Mouse (Mus musculus): ENCODE measurements at regions not wholly inside any gene's neighbourhood (a gene's known extent, or its start where the extent isn't known, plus 50 kb on each side); places are given as distances from the start of the nearest gene placed in this dataset.

DNA sequence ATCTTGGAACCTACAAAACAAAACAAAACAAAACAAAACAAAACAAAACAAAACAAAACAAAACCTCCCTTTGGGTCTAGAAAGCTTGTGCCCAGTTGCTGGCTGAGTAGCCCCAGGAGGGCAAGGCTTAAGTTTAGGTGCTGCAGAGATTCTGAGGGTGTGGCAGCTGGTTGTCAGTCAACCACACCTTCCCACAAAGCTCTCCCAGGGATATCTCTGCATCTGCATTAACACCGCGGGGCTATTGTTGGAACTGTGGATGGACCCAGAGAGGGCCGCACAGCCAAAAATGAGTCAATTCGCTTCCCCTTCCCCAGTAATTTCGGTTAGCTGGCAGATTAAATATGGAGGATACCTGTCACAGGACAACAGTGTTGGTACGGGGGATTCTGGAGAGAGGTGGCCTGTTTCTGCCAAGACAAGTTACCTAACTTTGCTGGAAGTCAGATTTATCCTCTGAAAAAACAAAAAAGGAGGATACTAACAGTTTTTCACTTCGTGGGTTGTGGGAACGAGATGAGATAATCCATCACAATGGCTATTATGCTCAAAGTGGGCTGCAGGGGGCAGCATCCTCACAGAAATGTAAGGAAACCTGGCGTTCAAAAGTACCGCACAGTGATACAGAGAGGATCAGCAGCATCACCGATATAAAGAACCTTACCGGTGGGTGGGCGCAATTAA, 96.7 kb downstream of the 1500009L16Rik start:
- peak; percentile 82 for DNase-seq (ENCODE audit: low read depth, low spot score)

- no peak for DNase-seq (ENCODE audit: low read depth, low spot score)
These were observed 97.2 kb downstream of the 1500009L16Rik start for GRCm38 (mm10) chr10:83819950-83820275.

DNA sequence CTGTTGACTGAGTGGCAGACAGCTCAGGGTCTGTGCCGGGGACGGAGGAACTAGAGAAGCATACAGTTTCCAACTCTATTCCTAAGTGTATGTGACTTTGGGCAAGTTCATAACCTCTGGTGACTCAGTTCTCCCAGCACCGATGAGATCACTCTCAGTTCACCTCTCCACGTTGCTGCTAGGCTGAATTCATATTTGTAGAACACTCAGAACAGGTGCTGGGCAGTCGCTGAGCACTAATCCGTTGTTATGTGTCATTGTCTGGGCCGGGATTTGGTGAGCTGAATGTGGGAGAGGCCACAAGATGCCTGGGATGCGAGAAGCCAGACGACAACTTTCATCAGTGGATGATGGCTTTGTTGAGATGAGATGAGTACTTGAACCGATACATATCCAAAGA, 98.4 kb downstream of the 1500009L16Rik start:
- DNase-seq (ENCODE audit: low read depth, low spot score) = peak; percentile 8

- no peak for DNase-seq (ENCODE audit: low read depth, low spot score)
These were observed 103.4 kb downstream of the 1500009L16Rik start for GRCm38 (mm10) chr10:83826105-83826504.

DNA sequence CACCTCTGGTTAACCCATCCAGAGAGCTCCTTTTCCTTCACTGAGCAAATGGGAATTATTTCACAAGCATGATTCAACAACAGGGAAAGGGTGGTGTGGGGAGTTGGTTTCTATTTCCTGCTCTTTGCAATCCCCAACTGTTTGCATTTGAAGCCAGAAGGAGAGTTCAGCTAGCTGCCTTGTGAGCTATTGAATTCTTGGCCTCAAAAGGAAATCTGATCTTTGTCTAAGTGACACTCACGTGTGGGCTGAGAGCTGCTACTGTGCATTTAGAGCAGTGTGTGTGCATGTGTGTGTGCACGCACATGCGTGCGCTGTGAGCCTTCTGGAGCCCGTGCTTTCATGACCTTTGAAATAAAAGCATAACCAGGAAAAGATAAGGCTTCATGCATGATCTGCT, 113.7 kb downstream of the 1500009L16Rik start:
- DNase-seq (ENCODE audit: low read depth, low spot score) = no peak

GRCm38 (mm10) chr10:83840226-83840625, 117.6 kb downstream of the 1500009L16Rik start:
- peak; percentile 44 for DNase-seq (ENCODE audit: low read depth, low spot score)

DNA sequence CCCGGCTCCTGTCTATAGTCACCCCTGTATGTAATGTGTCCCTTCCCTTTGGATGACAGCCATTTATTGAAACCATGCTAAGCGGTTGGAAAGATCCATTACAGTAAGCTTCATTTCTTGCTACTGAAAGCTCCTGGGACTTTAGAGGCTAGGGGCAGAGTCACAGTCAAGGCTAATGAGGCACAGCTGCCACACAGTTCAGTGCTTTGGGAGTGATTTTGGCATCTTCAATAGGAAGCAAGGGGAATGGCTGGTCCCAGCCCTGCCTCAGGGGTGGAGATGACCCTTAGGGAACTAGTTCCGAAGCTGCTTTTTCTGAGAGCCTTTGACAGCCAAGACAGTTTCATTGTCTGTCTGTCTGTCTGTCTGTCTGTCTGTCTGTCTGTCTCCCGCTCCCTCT, 128.2 kb downstream of the 1500009L16Rik start:
- no peak for DNase-seq (ENCODE audit: low read depth, low spot score)

- no peak for DNase-seq (ENCODE audit: low read depth, low spot score)
These were observed 129.5 kb downstream of the 1500009L16Rik start for GRCm38 (mm10) chr10:83852194-83852593.

DNA sequence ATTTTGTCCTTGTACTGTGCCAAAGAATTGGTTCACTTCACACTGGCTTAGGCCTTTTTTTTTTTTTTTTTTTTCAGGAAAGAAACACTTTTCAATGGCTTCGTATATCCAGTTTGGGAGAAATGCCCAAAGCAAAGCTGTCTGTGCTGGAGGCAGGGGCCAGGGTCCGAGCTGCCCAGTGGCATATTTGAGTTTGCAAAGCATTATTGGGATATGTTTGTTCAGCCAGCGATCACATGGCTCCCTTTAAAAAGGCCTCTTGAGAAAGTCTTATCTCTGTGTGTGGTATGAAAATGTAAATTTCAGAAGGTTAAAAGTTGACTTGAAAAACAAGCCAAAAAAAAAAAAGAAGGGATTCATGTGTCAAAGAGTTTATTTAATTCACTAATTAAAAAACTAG, 130.1 kb downstream of the 1500009L16Rik start:
- DNase-seq (ENCODE audit: low read depth, low spot score) = no peak

DNA sequence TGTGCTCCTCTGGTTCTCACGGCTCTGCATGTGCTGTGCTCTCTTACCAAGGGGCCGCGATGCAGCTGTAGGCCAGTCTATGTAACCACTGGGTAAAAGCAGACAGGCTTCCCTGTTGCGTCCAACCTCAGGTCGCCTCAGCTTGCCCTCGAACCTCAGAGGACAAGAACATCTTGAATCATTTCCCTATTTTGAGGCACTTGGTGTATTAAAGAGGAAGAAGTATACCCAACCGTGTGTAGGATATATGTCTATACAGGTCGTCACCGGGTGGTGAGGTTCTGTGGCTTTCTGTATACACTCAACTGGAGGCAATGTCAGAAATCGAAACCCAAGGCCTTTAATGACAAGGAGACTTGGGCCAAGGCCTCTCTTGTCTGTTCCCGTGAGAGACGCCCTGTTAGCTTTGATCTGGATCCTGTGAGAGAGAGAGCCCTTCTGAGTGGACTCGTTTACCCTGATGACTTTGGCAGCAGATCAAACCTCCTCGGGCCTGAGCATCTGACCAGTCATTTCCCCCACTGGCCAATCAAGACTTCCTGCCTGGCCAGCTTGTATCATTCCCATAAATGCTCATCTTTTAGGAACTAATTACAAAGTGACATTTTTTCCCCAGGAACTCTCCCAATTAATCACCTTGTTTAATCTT, 135.3 kb downstream of the 1500009L16Rik start:
- no peak for DNase-seq (ENCODE audit: low read depth, low spot score)

GRCm38 (mm10) chr10:83858689-83859088, 136.0 kb downstream of the 1500009L16Rik start:
- no peak for DNase-seq (ENCODE audit: low read depth, low spot score)

DNA sequence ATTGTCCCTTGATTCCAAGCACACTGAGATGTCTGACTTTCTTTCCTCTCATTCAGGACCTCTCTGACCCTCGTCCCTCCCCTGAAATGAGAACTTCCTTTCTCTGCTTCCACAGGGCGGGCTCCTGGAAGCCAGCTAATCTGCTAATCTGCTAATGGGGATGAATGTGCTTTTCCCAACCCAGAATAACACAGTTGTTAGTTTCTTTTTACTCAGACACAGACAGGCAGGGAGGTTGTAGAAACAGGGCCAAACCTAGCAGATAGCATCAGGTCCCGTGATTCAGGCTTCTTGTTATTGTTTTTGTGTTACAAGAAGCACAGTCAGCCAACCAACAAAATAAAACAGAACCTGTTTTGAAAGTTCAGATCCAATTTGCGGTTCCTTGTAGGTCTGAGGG, 137.0 kb downstream of the 1500009L16Rik start:
- DNase-seq (ENCODE audit: low read depth, low spot score) = no peak

DNA sequence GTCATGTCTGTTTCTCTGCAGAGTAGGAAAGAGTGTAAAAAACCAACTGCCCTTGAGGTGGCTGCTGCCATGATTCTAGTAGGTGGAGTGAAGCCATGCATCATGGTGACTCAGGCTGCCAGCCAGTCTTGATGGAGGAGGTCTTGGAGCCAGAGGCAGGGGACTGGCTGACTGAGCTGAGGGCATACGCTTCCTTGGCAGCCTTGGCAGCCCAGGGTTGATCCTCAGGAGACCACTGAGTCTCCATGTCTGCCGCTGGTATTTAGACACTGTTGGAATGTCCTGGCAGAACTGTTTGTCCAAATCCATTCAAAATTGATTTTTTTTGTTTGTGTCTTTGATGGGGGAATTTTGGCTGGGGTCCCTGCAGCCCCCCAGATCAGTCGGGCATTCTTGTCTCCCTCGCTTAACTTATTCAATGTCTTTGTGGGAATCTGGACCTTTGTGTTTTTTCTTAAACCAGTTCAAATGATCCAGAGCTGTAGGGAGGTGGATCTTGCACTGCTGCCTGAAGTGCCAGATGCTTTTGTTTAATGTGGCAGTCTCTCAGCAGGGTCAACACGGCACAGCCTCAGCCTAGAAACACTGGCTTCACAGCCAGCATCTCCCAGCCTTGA, 139.0 kb downstream of the 1500009L16Rik start:
- peak; percentile 67 for DNase-seq (ENCODE audit: low read depth, low spot score)

DNA sequence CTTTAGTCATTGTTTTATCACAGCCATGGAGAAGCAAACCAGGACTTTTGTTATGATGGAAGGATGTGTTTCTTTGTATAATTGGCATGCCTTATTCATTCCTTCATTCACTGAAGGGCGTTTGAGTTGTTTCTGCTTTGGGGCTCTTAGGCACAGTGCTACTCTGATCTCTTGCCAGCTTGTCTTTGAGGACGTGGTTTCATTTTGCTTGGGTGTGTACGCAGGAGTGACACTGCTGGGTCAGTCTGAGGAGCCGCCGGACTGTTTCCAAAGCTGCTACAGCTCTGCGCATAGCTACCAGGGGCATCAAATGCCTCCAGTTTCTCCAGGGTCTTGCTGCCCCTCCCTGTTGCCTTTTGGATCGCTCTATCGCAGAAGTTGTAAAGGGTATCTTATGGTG, 141.9 kb downstream of the 1500009L16Rik start:
- DNase-seq (ENCODE audit: low read depth, low spot score) = no peak

- DNase-seq (ENCODE audit: low read depth, low spot score) = no peak
These were observed 143.3 kb downstream of the 1500009L16Rik start for GRCm38 (mm10) chr10:83865929-83866328.

DNA sequence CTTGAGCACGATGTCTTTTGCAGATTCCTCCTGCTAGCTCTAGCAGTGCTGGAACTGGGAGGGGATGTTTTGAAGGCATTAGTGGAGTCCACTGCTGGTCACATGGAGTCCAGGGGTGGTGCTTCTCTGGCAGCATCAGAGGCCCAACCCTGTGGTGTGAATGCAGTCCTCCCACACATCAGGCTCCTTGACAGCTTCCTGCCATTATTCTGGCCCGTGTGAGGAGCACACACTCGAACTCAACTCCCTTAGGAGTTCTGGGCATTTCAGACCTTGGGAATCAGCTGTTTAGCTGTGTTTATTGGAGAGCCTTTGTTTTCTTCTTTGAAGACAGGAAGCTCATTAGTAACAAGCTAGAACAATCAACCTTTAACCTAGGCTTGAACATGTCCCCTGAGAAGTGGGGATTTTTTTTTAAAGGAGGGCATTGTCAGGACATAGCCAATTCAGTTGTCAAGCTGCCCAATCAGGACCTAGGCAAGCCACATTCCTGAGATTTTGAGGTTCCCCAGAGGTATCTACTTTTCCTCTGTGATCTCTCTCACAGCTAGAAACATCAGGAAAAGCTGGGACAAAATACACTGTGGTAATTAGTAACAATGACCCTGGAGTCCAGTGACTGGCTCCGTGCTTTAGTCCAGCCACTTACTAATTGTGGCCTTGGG, 149.2 kb downstream of the 1500009L16Rik start:
- peak; percentile 71 for DNase-seq (ENCODE audit: low read depth, low spot score)

- DNase-seq (ENCODE audit: low read depth, low spot score) = peak; percentile 76
These were observed 156.1 kb downstream of the 1500009L16Rik start for GRCm38 (mm10) chr10:83878745-83879144.

DNA sequence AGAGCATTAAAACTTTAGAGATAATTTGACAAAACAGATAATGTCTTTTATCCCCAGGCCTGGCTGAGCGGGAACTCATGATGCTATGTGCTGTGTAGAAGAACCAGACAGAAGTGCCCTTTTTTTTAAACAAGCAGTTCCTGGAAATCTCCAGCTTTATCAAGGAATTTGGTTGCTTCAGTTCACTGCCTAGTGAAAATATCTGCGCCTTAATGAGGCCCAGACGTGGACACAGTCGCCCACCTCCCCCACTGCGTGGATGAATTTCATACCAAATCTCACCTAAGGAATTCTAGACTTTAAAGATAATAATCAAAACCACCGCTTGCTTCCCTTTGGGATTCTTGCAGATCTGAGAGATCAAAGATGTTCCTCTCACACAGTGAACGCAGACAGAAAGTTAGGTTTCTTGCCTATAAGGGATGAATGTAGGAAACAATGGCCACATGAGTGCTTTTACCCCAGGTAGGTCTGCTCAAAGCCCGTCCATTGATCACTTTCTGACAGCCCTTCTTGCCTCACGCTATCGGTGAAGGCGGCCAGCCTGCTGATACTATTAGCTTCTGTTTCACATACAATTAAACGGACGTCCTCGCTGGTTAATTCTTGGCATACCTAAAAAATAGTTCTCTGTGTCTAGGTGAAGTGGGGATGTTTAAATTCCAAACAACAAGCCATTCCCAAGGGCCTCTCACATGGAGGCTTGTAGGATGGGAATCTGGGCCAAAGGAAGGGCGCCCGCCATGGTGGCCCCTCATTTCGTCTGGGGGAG, 159.6 kb downstream of the 1500009L16Rik start:
- DNase-seq (ENCODE audit: low read depth, low spot score) = no peak

DNA sequence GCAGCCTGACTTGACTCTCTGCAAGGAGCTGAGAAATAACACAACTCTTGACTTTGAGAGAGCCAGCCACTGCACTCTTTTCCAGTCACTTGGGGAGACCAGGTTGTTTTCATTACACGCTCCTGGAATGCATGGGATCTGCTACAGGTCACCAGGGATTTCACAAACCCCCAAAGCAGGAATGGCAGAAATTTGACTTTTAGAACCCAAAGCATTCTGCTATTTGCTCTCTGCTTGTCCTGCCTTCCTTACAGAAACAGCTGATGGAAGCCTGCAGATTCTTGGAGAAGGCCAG, 160.2 kb downstream of the 1500009L16Rik start:
- DNase-seq (ENCODE audit: low read depth, low spot score) = peak; percentile 47

DNA sequence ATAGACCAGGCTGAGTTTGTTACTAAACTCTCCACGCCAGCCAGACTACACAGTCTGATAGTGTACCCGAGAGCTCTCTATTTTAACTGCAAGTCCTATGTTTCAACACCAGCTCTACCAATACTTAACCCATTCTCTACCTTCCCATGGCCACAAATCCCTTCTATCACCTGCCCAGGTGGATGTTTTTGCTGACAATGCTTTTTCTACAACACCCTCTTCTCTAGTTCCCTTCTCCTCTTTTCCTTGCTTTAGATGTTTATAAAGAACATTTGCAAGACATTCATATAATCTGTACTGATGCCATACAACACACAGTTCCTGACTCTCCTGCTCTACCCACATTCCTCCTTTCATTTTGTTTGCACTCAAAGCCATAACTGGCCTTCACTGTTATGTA, 161.9 kb downstream of the 1500009L16Rik start:
- DNase-seq (ENCODE audit: low read depth, low spot score) = no peak

DNA sequence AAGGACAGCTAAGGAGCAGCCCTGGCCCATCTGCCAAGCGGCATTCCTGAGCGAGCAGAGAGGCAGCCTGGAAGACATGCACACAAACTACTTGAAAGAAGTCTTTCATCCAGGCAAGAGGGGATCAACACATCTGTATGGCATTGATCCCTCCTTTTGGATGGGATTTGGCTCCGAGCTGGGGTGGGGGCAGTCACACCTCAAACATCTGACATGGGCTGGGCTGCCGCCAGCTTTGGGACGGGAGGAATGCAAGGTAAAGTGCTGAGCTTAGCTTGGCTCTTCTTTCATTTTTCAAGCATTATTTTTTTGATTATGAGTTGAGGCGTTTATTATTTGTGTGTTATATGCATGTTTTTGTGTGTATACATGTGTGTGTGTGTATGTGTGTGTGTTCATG, 165.9 kb downstream of the 1500009L16Rik start:
- no peak for DNase-seq (ENCODE audit: low read depth, low spot score)

DNA sequence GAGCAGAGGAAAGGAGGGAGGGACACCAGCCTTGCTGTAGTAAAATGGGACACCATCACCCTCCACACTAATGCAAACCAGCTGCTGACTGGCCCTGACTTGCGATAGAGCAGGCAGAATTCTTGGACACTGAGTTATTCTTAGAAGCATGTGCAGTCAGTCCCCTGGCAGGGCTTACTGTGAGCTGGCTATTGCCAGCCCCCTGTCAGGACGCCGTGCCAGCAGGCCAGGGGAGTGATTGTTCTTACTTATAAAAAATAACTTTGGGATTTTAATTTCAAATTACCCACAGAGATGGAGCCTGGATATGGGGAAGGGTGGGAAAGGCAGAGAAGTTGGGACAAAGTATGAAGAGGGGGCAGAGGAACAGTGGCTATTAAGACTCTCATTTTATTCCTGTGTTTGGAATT, 173.1 kb downstream of the 1500009L16Rik start:
- DNase-seq (ENCODE audit: low read depth, low spot score) = peak; percentile 93

Data from 3T3-L1 (cell line).